Mouse (Mus musculus) left cerebral cortex, postnatal 14 days (tissue): ENCODE measurements around the gene Cryba4. TPM values are rescaled to one million over a fixed set of nuclear protein-coding genes. Genes with fewer than 3 reads are reported as not detected.

Experiments used
- DNase-seq, 2 experiments: peaks; one replicate each; pipeline ENCODE4 v3.0.0; 2021 to 2022; ENCODE audit warnings: low spot score in 2 of 2, mixed read lengths in 1 of 2
- intact Hi-C: fragments of 180-260 bp; cut with DNase I; formaldehyde crosslinking; loops from one replicate; pipeline ENCODE4 v1.15.1; 2025
- total RNA-seq, 2 experiments: library from RNA; stranded (reverse); gene quantifications; 2 replicates each; pipeline ENCODE4 v1.2.3; 2021

Gene Cryba4
- total RNA-seq, 2 experiments from 2014 or later = 1.2 to 1.5 TPM

DNA sequence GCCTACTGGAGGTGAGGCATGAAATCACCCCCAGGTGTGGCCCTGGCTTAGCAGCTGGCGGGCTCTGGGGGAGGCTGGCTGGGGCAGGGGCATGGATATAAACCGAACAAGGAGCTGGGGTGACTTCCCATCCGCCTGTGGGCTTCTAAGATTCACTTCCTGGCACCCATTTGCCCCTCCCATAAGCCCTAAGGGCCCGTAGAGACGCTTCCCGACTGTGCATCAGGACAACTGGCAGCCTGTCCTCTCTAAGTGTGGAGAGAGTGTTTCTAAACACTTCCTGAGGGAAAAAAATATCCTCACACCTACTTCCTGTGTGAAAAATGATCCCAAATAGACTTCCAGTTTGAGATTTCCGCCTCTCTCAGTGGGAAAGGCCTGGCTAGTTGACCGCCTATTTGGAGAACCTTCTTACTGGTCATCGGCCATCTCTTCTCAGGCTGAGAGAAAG, 36.5 kb downstream of the Cryba4 start:
- peak in 1 of 2 experiments; percentile 46 for DNase-seq
- intact Hi-C loops = no loop called here

- peak in 1 of 2 experiments; percentile 60 for DNase-seq
- intact Hi-C loops = no loop called here
Observed at GRCm38 (mm10) chr5:112215291-112215751, 37.0 kb downstream of the Cryba4 start.

DNA sequence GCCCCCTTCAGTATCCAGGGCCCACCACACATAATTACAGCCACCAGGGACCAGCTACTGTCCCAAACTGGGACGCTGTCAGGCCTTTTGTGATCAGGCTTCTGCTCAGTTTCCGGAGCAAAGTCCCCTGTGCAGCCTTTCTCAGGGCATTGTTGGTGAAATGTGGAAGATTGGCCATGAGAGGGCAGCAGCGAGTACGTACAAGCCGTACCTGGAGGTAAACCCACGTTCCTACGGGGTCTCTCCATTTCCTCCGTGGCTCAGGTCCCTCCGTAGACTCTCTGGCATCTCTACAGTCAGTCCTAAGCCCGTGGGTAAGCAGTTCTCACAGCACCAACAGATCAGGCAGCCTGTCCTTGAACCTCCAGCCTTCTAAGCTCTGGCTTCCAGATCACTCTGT, 37.9 kb downstream of the Cryba4 start:
- intact Hi-C loops = no loop called here
- peak; percentile 84 to 90 for DNase-seq

- peak in 1 of 2 experiments; percentile 46 for DNase-seq
Observed at GRCm38 (mm10) chr5:112213331-112214240, 38.7 kb downstream of the Cryba4 start.

DNA sequence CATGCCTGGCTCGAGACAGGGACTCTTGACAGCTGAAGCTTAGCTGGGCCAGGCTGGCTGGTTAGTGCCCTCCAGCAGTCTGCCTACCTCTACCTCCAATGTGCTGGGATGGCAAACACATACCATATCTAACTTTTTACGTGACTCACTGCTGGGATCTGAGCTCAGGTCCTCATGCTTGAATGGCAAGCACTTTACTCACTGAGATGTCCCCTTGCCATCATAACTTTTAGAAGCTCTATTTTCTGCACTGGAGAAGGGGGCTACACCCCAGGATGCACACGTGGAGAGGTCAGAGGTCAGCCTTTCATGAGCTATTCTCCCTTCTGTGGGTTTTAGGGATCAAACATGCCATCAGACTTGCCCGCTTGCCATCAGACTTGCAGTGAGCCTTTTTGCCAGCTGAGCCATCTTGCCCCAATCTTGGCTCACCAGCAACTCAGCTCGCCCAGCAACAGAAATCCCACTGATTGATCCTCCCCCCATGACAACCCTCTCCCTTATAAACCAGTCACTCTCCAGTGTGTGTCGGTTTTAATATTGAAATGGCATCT, 39.5 kb downstream of the Cryba4 start:
- intact Hi-C loops = no loop called here
- DNase-seq = no peak

More at GRCm38 (mm10) chr5:112213331-112214240, 38.7 kb downstream of the Cryba4 start:
- intact Hi-C loops = no loop called here

DNA sequence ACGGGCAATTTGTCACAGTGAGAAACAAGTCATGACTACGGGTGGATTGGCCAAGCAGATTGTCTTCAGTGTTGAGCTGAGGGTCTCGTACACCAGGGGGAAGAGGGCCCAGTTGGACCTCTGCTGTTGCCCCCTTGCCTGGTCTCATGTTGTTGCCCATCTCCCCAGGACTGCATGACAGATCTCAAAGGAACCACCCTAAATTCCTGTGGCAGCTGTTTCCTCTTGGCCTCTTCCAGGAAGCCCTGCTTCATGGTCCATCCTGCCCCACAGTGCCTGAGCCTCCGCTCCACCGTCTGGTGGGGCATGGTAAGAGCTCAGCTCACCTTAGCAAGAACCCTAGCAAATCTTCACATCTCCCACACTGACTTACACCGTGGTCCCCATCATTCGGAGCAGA, 40.4 kb downstream of the Cryba4 start:
- intact Hi-C loops = no loop called here

GRCm38 (mm10) chr5:112210104-112210503, 42.2 kb downstream of the Cryba4 start:
- intact Hi-C loops = no loop called here
- peak; percentile 75 to 79 for DNase-seq

More for the DNA sequence above, 40.4 kb downstream of the Cryba4 start:
- DNase-seq = no peak

- DNase-seq = no peak
- intact Hi-C loops = loop anchor here (10.0 kb wide), 1 partner anchor 794 kb away; the partner anchor contains the start of gene Mn1
Observed at GRCm38 (mm10) chr5:112208321-112208720, 44.0 kb downstream of the Cryba4 start.

GRCm38 (mm10) chr5:112206543-112207255, 45.6 kb downstream of the Cryba4 start:
- DNase-seq = no peak
- intact Hi-C loops = loop anchor here (10.0 kb wide), 1 partner anchor 792 kb away; the partner anchor contains the start of gene Mn1

- intact Hi-C loops = loop anchor here (10.0 kb wide), 1 partner anchor 785 kb away; the partner anchor contains the start of gene Mn1
- no peak for DNase-seq
Observed at GRCm38 (mm10) chr5:112199656-112200055, 52.7 kb downstream of the Cryba4 start.

Other genes starting within 250 kb of the Cryba4 start
- gene Crybb1, start 3.3 kb upstream of the Cryba4 start, total RNA-seq = 10 to 100 TPM; 12.9 to 14.5 TPM
- 10 to 100 TPM; 41.3 to 42.9 TPM for gene Tpst2, start 24.2 kb upstream of the Cryba4 start, total RNA-seq
- gene Tfip11, start 73.8 kb upstream of the Cryba4 start, total RNA-seq = 10 to 100 TPM; 37.1 to 37.9 TPM
- gene Srrd, start 90.5 kb upstream of the Cryba4 start, total RNA-seq = 10 to 100 TPM; 21.6 to 23.0 TPM
- 10 to 100 TPM; 30.0 to 32.7 TPM for gene Hps4, start 90.6 kb upstream of the Cryba4 start, total RNA-seq
- gene Gm6583, start 103.5 kb upstream of the Cryba4 start, total RNA-seq = not detected
- gene Asphd2, start 142.3 kb upstream of the Cryba4 start, total RNA-seq = 100 to 1,000 TPM; 164 to 171 TPM
- gene Gm6588, start 196.9 kb upstream of the Cryba4 start, total RNA-seq = not detected